ENCODE assay signal across 10 mouse cellular contexts in genomic region chr16:23109350-23110280, GRCm38 (mm10). TPM values are rescaled to one million over a fixed set of nuclear protein-coding genes. Genes with fewer than 3 reads are reported as not detected.
A peak's percentile ranks its signal among the peaks of the same experiment; 100 is the strongest.
DNase-seq lines count a peak whose midpoint lies in the region; ATAC-seq and TF ChIP-seq lines count a peak whose summit lies in the region.
"Had no signal": no experiment of that assay in that cellular context is flagged by ENCODE, and none has a peak within 500 bp of the region (broad histone marks: within the 10 kb centered on the region; RNA-seq: fewer than 3 reads in every experiment).

No protein-coding gene starts in this region.

- no peak for DNase-seq in liver, embryonic 11.5 days (ENCODE audit: low spot score)
- no peak for DNase-seq in liver
- no peak for DNase-seq in retina, postnatal 1 day
- no peak for DNase-seq in left cerebral cortex, postnatal 25 days (ENCODE audit: low spot score in 2 of 2)
- no peak for DNase-seq in left cerebral cortex, postnatal 10 days (ENCODE audit: extremely low spot score in 1 of 2, low spot score in 2 of 2)
- DNase-seq: kidney, adult 11 months; spleen, adult 18-20 months had no signal

- no peaks in the 10 kb centered on the region for H3K27me3 ChIP-seq in liver, embryonic 11.5 days (replicated peaks; ENCODE audit: control insufficient read depth, insufficient read depth, low read length)
- no peaks in the 10 kb centered on the region for H3K27me3 ChIP-seq in embryonic facial prominence, embryonic 13.5 days
- no peaks in the 10 kb centered on the region for H3K27me3 ChIP-seq in intestine, postnatal 0 days (replicated peaks; ENCODE audit: control insufficient read depth, insufficient read depth, low read length)
- H3K27me3 ChIP-seq in neural tube, embryonic 14.5 days (ENCODE audit: control insufficient read depth, insufficient read depth, low read length) = no peaks in the 10 kb centered on the region; the same call in 1 of the 2 replicates

- peak overlapping the region; percentile 98 for H3K4me3 ChIP-seq in liver, embryonic 11.5 days (ENCODE audit: low read depth, low read length)
- H3K4me3 ChIP-seq in embryonic facial prominence, embryonic 13.5 days = peak overlapping the region; percentile 96
- H3K4me3 ChIP-seq in intestine, postnatal 0 days (ENCODE audit: low read depth, low read length) = peak overlapping the region; percentile 97
- peak overlapping the region; percentile 100 for H3K4me3 ChIP-seq in neural tube, embryonic 14.5 days (ENCODE audit: low read depth, low read length)

- ATAC-seq in liver, embryonic 11.5 days (replicated peaks; ENCODE audit: low FRiP score) = no peak
- no peak for ATAC-seq in embryonic facial prominence, embryonic 13.5 days (ENCODE audit: insufficient number of reproducible peaks, insufficient read depth, low FRiP score, low TSS enrichment, low read depth)
- no peak for ATAC-seq in intestine, postnatal 0 days
- ATAC-seq in neural tube, embryonic 14.5 days (ENCODE audit: low read depth) = no peak

- H3K36me3 ChIP-seq in liver, embryonic 11.5 days (ENCODE audit: control insufficient read depth, insufficient read depth, low read length) = peaks cover 27% of the 10 kb centered on the region
- H3K36me3 ChIP-seq in embryonic facial prominence, embryonic 13.5 days = peaks cover 54% of the 10 kb centered on the region
- peaks cover 52% of the 10 kb centered on the region for H3K36me3 ChIP-seq in intestine, postnatal 0 days (ENCODE audit: control insufficient read depth, insufficient read depth)
- peaks cover 47% of the 10 kb centered on the region for H3K36me3 ChIP-seq in neural tube, embryonic 14.5 days (ENCODE audit: control insufficient read depth, insufficient read depth, low read length)

- peak overlapping the region; percentile 68 for H3K4me2 ChIP-seq in liver, embryonic 11.5 days
- H3K4me2 ChIP-seq in embryonic facial prominence, embryonic 13.5 days = peak overlapping the region; percentile 74
- H3K4me2 ChIP-seq in intestine, postnatal 0 days (replicated peaks; ENCODE audit: low read depth) = peak overlapping the region; percentile 76
- H3K4me2 ChIP-seq in neural tube, embryonic 14.5 days (ENCODE audit: low read depth, low read length) = peak overlapping the region; percentile 99

- intact Hi-C loops in left cerebral cortex, postnatal 25 days (cut with DNase I) = loop anchor here (5.0 kb wide), 2 partner anchors 242 to 252 kb away; partner anchors contain the start of genes Dnajb11 and Tbccd1
- intact Hi-C loops in left cerebral cortex, postnatal 10 days (cut with DNase I) = loop anchor here (5.0 to 10.0 kb wide), 2 partner anchors 252 to 865 kb away; partner anchors contain the start of genes Dnajb11 and Tbccd1

- no peaks in the 10 kb centered on the region for H3K9me3 ChIP-seq in liver, embryonic 11.5 days (ENCODE audit: control insufficient read depth, low read length)
- no peaks in the 10 kb centered on the region for H3K9me3 ChIP-seq in embryonic facial prominence, embryonic 13.5 days
- H3K9me3 ChIP-seq in intestine, postnatal 0 days (ENCODE audit: control insufficient read depth) = no peaks in the 10 kb centered on the region
- H3K9me3 ChIP-seq in neural tube, embryonic 14.5 days (ENCODE audit: control insufficient read depth, low read length) = no peaks in the 10 kb centered on the region

- 42% methylated on average over 5 of the region's 5 CpGs for WGBS in liver, embryonic 11.5 days
- WGBS in embryonic facial prominence, embryonic 13.5 days = 47% methylated on average over 5 of the region's 5 CpGs
- WGBS in intestine, postnatal 0 days = 27% methylated on average over 5 of the region's 5 CpGs
- 62% methylated on average over 5 of the region's 5 CpGs for WGBS in neural tube, embryonic 14.5 days

- peak overlapping the region; percentile 99 for H3K27ac ChIP-seq in liver, embryonic 11.5 days (ENCODE audit: low read depth, low read length)
- H3K27ac ChIP-seq in embryonic facial prominence, embryonic 13.5 days = peak overlapping the region; percentile 98; the same call in 1 of the 2 replicates
- no peak overlapping the region for H3K27ac ChIP-seq in intestine, postnatal 0 days (ENCODE audit: low read depth, low read length)
- no peak overlapping the region for H3K27ac ChIP-seq in neural tube, embryonic 14.5 days (ENCODE audit: low read depth, low read length)

- TF ChIP-seq CTCF in intestine, postnatal 0 days (IDR thresholded peaks at IDR 0.05; ENCODE audit: low read depth) = no peak

- H3K9ac ChIP-seq in liver, embryonic 11.5 days (ENCODE audit: low read depth, low read length) = peak overlapping the region; percentile 100
- peak overlapping the region; percentile 100 for H3K9ac ChIP-seq in embryonic facial prominence, embryonic 13.5 days
- peak overlapping the region; percentile 100 for H3K9ac ChIP-seq in intestine, postnatal 0 days (ENCODE audit: low read depth, low read length)
- peak overlapping the region; percentile 100; the same call in 1 of the 2 replicates for H3K9ac ChIP-seq in neural tube, embryonic 14.5 days (replicated peaks; ENCODE audit: low read depth, low read length)

- H3K4me1 ChIP-seq in liver, embryonic 11.5 days (replicated peaks; ENCODE audit: control insufficient read depth, insufficient read depth, low read length) = no peaks in the 10 kb centered on the region; the same call in 1 of the 2 replicates
- peaks cover 25% of the 10 kb centered on the region for H3K4me1 ChIP-seq in embryonic facial prominence, embryonic 13.5 days
- H3K4me1 ChIP-seq in intestine, postnatal 0 days (replicated peaks; ENCODE audit: control insufficient read depth, insufficient read depth, low read length) = no peaks in the 10 kb centered on the region
- H3K4me1 ChIP-seq in neural tube, embryonic 14.5 days (ENCODE audit: control insufficient read depth, insufficient read depth, low read length) = peaks cover 14% of the 10 kb centered on the region

RNA-seq across cellular contexts. Expression of gene Eif4a2, which starts 2.4 kb away (rescaled TPM):
- 189 and 200 TPM in 2 replicates for polyA plus RNA-seq in liver, embryonic 11.5 days (2014; fragmentation: Nextera tagmentation; extraction: Ambion mirVana)
- 255 and 283 TPM in 2 replicates for polyA plus RNA-seq in embryonic facial prominence, embryonic 13.5 days (2015; fragmentation: Nextera tagmentation; extraction: Ambion mirVana)
- 101 and 109 TPM in 2 replicates for polyA plus RNA-seq in intestine, postnatal 0 days (2015; fragmentation: Nextera tagmentation; extraction: Ambion mirVana)
- polyA plus RNA-seq in neural tube, embryonic 14.5 days (2014; fragmentation: Nextera tagmentation; extraction: Ambion mirVana) = 395 and 401 TPM in 2 replicates
- total RNA-seq in left cerebral cortex, postnatal 25 days (2021) = 100 to 1,000 TPM; 884 to 895 TPM
- 100 to 1,000 TPM; 767 to 770 TPM for total RNA-seq in left cerebral cortex, postnatal 10 days (2021)

RNA-seq across cellular contexts. Expression of gene Rfc4, which starts 17.9 kb away (rescaled TPM):
- 204 and 227 TPM in 2 replicates for polyA plus RNA-seq in liver, embryonic 11.5 days (2014; fragmentation: Nextera tagmentation; extraction: Ambion mirVana)
- 107 and 125 TPM in 2 replicates for polyA plus RNA-seq in embryonic facial prominence, embryonic 13.5 days (2015; fragmentation: Nextera tagmentation; extraction: Ambion mirVana)
- 39.6 and 40.7 TPM in 2 replicates for polyA plus RNA-seq in intestine, postnatal 0 days (2015; fragmentation: Nextera tagmentation; extraction: Ambion mirVana)
- polyA plus RNA-seq in neural tube, embryonic 14.5 days (2014; fragmentation: Nextera tagmentation; extraction: Ambion mirVana) = 35.7 and 36.8 TPM in 2 replicates
- 1 to 10 TPM; 3.6 to 4.4 TPM for total RNA-seq in left cerebral cortex, postnatal 25 days (2021)
- total RNA-seq in left cerebral cortex, postnatal 10 days (2021) = 1 to 10 TPM; 5.9 to 8.4 TPM

RNA-seq across cellular contexts. Expression of gene Adipoq, which starts 36.7 kb away (rescaled TPM):
- not detected in 2 replicates for polyA plus RNA-seq in liver, embryonic 11.5 days (2014; fragmentation: Nextera tagmentation; extraction: Ambion mirVana)
- not detected in 2 replicates for polyA plus RNA-seq in embryonic facial prominence, embryonic 13.5 days (2015; fragmentation: Nextera tagmentation; extraction: Ambion mirVana)
- polyA plus RNA-seq in intestine, postnatal 0 days (2015; fragmentation: Nextera tagmentation; extraction: Ambion mirVana) = not detected in 2 replicates
- polyA plus RNA-seq in neural tube, embryonic 14.5 days (2014; fragmentation: Nextera tagmentation; extraction: Ambion mirVana) = not detected in 2 replicates
- total RNA-seq in left cerebral cortex, postnatal 25 days (2021) = not detected
- total RNA-seq in left cerebral cortex, postnatal 10 days (2021) = not detected

RNA-seq across cellular contexts. Expression of gene Kng1, which starts 52.0 kb away (rescaled TPM):
- polyA plus RNA-seq in liver, embryonic 11.5 days (2014; fragmentation: Nextera tagmentation; extraction: Ambion mirVana) = 87.0 and 97.8 TPM in 2 replicates
- polyA plus RNA-seq in embryonic facial prominence, embryonic 13.5 days (2015; fragmentation: Nextera tagmentation; extraction: Ambion mirVana) = 10.7 TPM in 1 of 2 replicates, not detected in the other
- 1.7 and 2.4 TPM in 2 replicates for polyA plus RNA-seq in intestine, postnatal 0 days (2015; fragmentation: Nextera tagmentation; extraction: Ambion mirVana)
- 0.33 and 0.57 TPM in 2 replicates for polyA plus RNA-seq in neural tube, embryonic 14.5 days (2014; fragmentation: Nextera tagmentation; extraction: Ambion mirVana)
- not detected for total RNA-seq in left cerebral cortex, postnatal 25 days (2021)
- total RNA-seq in left cerebral cortex, postnatal 10 days (2021) = not detected

Comparison
In these comparisons a context has a peak if more than half of its experiments do, and no peak if none do; other contexts are left out.
1. H3K27ac ChIP-seq: peak in liver, embryonic 11.5 days (single experiment) and embryonic facial prominence, embryonic 13.5 days (single experiment); none in intestine, postnatal 0 days (single experiment) and neural tube, embryonic 14.5 days (single experiment).
2. Peak in every context shown above with its lines, with median percentiles within 50 percentile points of each other: H3K4me2 ChIP-seq, H3K4me3 ChIP-seq and H3K9ac ChIP-seq.